Mouse (Mus musculus): ENCODE results near the gene Dpf1.

GRCm38 (mm10) chr7:29281201-29282073 is 22.3 kb upstream of the Dpf1 start, which contains the start of gene Spint2:
- TF ChIP-seq GATA1 (IDR thresholded peaks at IDR 0.05; ENCODE audit: low read length): no peak
- TF ChIP-seq TAL1 (IDR thresholded peaks at IDR 0.05; ENCODE audit: low read length): no peak

Data from erythroblast, embryonic 14.5 days (primary cell).